Mouse (Mus musculus) megakaryocyte, embryonic 14.5 days (primary cell): ENCODE results near the gene Dyx1c1.

Experiments
- FLI1 ChIP-seq: IDR thresholded peaks from 2 replicates; pipeline ENCODE4 v1.6.1; 2012; ENCODE audit warnings: low read length, inconsistent platforms, mixed read lengths
- GATA1 ChIP-seq: IDR thresholded peaks from 3 replicates; pipeline ENCODE4 v1.6.1; 2012; ENCODE audit warnings: mixed read lengths, low read length, inconsistent platforms, borderline replicate concordance

GRCm38 (mm10) chr9:72911381-72911780, 47.2 kb upstream of the Dyx1c1 start:
- TF ChIP-seq GATA1 (no peak), FLI1 (no peak)
